Mouse (Mus musculus) CH12.LX (cell line): ENCODE measurements around the gene Vps9d1.

Experiments used
- BHLHE40 ChIP-seq: IDR thresholded peaks from 2 replicates; pipeline ENCODE4 v1.6.1; 2011; ENCODE audit warnings: mild to moderate bottlenecking, low read depth, low read length, improper control_type of control experiment
- CTCF ChIP-seq, 2 experiments: IDR thresholded peaks in 1 of 2; conservative IDR thresholded peaks in 1 of 2; 2 replicates each; pipeline ENCODE4 v1.5.1; 2011 to 2012; ENCODE audit warnings: low read depth in 2 of 2, low read length in 2 of 2, improper control_type of control experiment in 1 of 2, inconsistent platforms in 1 of 2, mild to moderate bottlenecking in 1 of 2, moderate library complexity in 1 of 2
- GABPA ChIP-seq: IDR thresholded peaks from 2 replicates; pipeline ENCODE4 v1.6.1; 2012; ENCODE audit warnings: low read depth, low read length, improper control_type of control experiment, inconsistent platforms; ENCODE audit not compliant: insufficient replicate concordance
- HCFC1 ChIP-seq: IDR thresholded peaks from 2 replicates; pipeline ENCODE4 v1.6.1; 2012; ENCODE audit warnings: low read depth, mild to moderate bottlenecking, inconsistent platforms, low read length, improper control_type of control experiment
- MAZ ChIP-seq: IDR thresholded peaks from 2 replicates; pipeline ENCODE4 v1.6.1; 2012; ENCODE audit warnings: low read depth, mild to moderate bottlenecking, inconsistent platforms, low read length, improper control_type of control experiment, moderate library complexity
- MEF2A ChIP-seq: IDR thresholded peaks from 2 replicates; pipeline ENCODE4 v1.6.1; 2014; ENCODE audit warnings: low read depth, mild to moderate bottlenecking, inconsistent platforms, low read length, improper control_type of control experiment, borderline replicate concordance
- PAX5 ChIP-seq: IDR thresholded peaks from 2 replicates; pipeline ENCODE4 v1.6.1; 2012; ENCODE audit warnings: low read length, inconsistent platforms, mixed read lengths
- RCOR1 ChIP-seq: conservative IDR thresholded peaks from 2 replicates; pipeline ENCODE4 v1.6.1; 2012; ENCODE audit warnings: low read depth, mild to moderate bottlenecking, inconsistent platforms, low read length, improper control_type of control experiment
- TCF12 ChIP-seq: IDR thresholded peaks from 2 replicates; pipeline ENCODE4 v1.6.1; 2014; ENCODE audit warnings: low read depth, mild to moderate bottlenecking, inconsistent platforms, low read length, improper control_type of control experiment
- USF2 ChIP-seq: conservative IDR thresholded peaks from 2 replicates; pipeline ENCODE4 v1.6.1; 2011; ENCODE audit warnings: low read depth, low read length, improper control_type of control experiment
- ZC3H11A ChIP-seq: IDR thresholded peaks from 2 replicates; pipeline ENCODE4 v1.6.1; 2012; ENCODE audit warnings: low read depth, mild to moderate bottlenecking, inconsistent platforms, low read length, improper control_type of control experiment

DNA sequence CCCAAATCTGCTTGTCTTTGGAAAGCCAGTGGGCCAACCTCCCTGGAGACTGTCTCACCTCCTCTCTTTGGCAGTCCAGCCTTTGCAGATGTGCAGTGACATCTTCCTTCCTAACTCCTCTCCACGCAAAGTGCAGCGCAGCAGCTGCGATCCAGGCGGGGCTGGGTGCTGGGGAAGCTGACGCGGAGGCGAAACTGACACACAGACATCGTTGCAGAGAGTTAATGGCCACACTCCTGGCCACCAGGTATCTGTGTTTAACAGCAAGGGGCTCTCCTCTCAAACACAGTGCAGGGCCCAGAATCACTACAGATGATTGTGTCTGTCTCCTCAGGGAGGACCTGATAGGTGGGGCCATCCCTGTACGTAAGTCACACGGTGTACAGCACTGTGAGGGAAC lies 17.0 kb upstream of the Vps9d1 start:
- no peak for TF ChIP-seq MEF2A
- TF ChIP-seq MAZ: no peak
- TF ChIP-seq CTCF (conservative IDR thresholded peaks at IDR 0.05 in 1 of 2, IDR thresholded peaks at IDR 0.05 in 1 of 2; ENCODE audit: low read depth in 2 of 2, low read length in 2 of 2): no peak
- TF ChIP-seq ZC3H11A: no peak
- TF ChIP-seq GABPA: no peak
- no peak for TF ChIP-seq TCF12
- no peak for TF ChIP-seq BHLHE40
- no peak for TF ChIP-seq PAX5
- TF ChIP-seq RCOR1: no peak
- TF ChIP-seq HCFC1: no peak
- TF ChIP-seq USF2: no peak
